Mouse (Mus musculus): ENCODE measurements around the gene Fam71b. TPM values are rescaled to one million over a fixed set of nuclear protein-coding genes. Genes with fewer than 3 reads are reported as not detected.

Fam71b gene
- not detected in 2 replicates for polyA plus RNA-seq (2015; fragmentation: Nextera tagmentation; extraction: Ambion mirVana)

DNA sequence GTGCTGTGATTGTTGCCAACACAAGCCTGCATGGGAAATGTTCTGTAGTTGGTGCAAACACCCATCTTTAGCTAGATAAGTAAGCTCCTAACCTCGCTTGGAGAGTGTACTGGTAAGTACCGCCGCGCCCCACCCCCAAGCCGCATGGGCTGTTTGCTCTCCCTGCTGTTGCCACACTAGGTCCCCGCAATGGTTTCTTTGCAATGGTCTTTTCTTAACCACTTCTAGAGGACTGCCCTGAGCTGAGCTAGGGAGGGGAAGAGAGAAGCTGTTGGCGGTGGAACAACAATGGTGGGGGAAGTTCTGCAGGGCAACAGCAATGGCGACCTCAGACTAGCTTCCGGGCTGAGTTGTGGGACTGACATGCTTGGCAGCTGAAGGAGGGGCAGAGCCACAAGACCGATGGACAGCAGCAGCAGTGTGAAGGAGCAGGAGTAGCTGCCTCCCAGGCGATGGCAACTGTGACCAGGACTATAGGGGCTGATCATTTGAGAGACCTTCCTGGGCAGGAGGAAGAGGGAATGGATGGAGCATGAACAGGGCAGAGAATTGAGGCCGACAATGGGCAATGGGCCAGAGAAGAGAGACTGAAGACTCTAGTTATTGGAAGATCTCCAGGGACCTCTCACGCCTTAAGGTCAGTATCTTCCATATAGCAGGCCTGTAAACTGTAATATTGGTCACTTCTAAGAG lies at the start of gene Fam71b:
Gene Fam71b, plus strand, starts transcription at position 393 of the 693 bp plus-strand sequence.
- Histone ChIP-seq H3K27ac (ENCODE audit: low read length) (no peak within 1 kb of the TSS), H3K9ac (ENCODE audit: low read length) (no peak within 1 kb of the TSS), H3K4me1 (ENCODE audit: control insufficient read depth, insufficient read depth, low read length) (no peaks in the 10 kb centered on the region), H3K9me3 (replicated peaks; ENCODE audit: control insufficient read depth, low read length) (no peaks in the 10 kb centered on the region), H3K4me3 (replicated peaks; ENCODE audit: low read length) (no peak within 1 kb of the TSS), H3K36me3 (ENCODE audit: control insufficient read depth, insufficient read depth, low read length) (no peaks in the 10 kb centered on the region), H3K27me3 (ENCODE audit: control insufficient read depth, insufficient read depth, low read length) (no peaks in the 10 kb centered on the region), H3K4me2 (ENCODE audit: low read depth, low read length) (no peak within 1 kb of the TSS)
- ATAC-seq (ENCODE audit: insufficient read depth, low FRiP score) = no peak
- WGBS = 67% methylated on average over 13 of the region's 13 CpGs

DNA sequence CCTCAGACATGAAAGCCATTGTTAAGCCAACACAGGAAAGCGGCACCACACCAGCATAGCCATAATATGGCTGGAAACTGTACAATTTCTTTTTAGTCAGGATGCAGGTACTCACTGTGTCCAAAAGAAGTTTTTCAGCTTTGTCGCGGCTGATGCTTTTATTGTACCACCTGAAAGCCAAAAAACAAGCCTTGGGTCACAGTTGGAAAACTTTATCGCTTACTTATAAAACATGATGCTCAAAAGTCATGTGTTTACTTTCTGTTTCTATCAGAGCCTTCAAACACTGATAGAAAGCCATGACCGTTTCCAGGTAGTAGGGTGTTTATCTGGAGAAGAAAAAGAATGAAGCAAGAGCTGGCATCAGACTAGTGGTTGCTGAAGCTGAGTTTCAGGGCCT lies 48.6 kb upstream of the Fam71b start:
- H3K9me3 ChIP-seq (replicated peaks; ENCODE audit: control insufficient read depth, low read length) = no peaks in the 10 kb centered on the region
- H3K4me2 ChIP-seq (ENCODE audit: low read depth, low read length) = no peak overlapping the region
- 75% methylated on average over 5 of the region's 5 CpGs for WGBS
- H3K27ac ChIP-seq (ENCODE audit: low read length) = no peak overlapping the region
- no peak overlapping the region for H3K4me3 ChIP-seq (replicated peaks; ENCODE audit: low read length)
- no peaks in the 10 kb centered on the region for H3K27me3 ChIP-seq (ENCODE audit: control insufficient read depth, insufficient read depth, low read length)
- H3K9ac ChIP-seq (ENCODE audit: low read length) = no peak overlapping the region
- 0 out of 2 replicates have a peak, but pooled peaks cover 3% of the 10 kb centered on the region for H3K4me1 ChIP-seq (ENCODE audit: control insufficient read depth, insufficient read depth, low read length)
- no peaks in the 10 kb centered on the region for H3K36me3 ChIP-seq (ENCODE audit: control insufficient read depth, insufficient read depth, low read length)
- ATAC-seq (ENCODE audit: insufficient read depth, low FRiP score) = no peak

DNA sequence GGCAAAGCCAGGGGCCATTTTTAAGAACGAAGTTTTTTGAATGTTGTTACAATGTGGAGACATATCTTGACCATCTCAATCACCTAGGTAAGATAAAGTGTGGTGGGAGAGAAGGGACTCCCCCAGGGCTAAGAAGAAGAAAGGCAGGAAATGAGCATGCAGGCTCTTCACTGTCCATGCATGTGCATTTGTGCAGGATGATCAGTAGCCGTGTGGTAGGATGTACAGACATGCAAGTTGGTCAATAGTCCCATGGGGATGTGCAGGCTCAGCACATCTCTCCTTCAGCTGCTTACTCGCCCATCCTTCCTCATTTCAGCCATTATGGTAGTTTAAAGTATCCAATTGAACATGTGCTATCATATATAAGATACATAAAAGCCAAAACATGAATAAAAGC lies 47.9 kb upstream of the Fam71b start:
- Histone ChIP-seq H3K4me3 (replicated peaks; ENCODE audit: low read length) (no peak overlapping the region), H3K4me1 (ENCODE audit: control insufficient read depth, insufficient read depth, low read length) (0 out of 2 replicates have a peak, but pooled peaks cover 3% of the 10 kb centered on the region), H3K27me3 (ENCODE audit: control insufficient read depth, insufficient read depth, low read length) (no peaks in the 10 kb centered on the region), H3K27ac (ENCODE audit: low read length) (no peak overlapping the region), H3K9me3 (replicated peaks; ENCODE audit: control insufficient read depth, low read length) (no peaks in the 10 kb centered on the region), H3K4me2 (ENCODE audit: low read depth, low read length) (no peak overlapping the region), H3K9ac (ENCODE audit: low read length) (no peak overlapping the region), H3K36me3 (ENCODE audit: control insufficient read depth, insufficient read depth, low read length) (no peaks in the 10 kb centered on the region)
- 80% methylated on average over 3 of the region's 3 CpGs for WGBS
- no peak for ATAC-seq (ENCODE audit: insufficient read depth, low FRiP score)

DNA sequence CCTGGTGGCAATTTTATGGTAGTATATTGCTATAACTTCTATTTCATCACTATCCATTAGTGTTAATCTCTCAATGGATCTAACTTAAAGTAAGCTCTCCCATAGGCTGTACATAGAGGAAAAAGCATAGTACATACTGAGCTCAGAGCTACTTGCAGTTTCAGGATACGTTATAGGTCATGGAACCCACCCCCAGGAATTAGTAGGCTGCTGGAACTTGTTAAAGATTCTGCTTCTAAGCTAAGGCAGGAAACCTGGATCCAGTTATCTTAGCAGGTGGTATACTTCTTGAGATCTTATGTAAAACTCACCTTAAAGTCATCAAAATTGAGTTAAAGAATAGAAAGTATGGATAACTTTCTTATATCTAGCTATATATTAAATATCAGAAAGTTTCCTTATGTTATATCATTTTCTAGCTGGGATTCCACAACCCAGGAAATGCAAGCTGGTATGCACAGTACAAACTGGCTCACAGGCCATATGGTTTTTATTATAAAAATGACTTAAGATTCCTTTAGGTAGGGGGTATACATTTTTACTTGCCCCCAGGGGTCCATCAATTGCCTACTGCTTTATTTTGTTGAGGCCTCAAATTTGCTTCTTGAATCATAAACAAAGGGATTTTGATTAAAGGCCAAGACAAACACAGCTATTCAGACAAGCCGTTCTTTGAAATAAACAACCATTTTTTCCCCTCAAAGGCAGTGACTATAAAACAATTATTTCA lies 46.5 kb upstream of the Fam71b start:
- Histone ChIP-seq H3K36me3 (ENCODE audit: control insufficient read depth, insufficient read depth, low read length) (no peaks in the 10 kb centered on the region), H3K4me2 (ENCODE audit: low read depth, low read length) (no peak overlapping the region), H3K27ac (ENCODE audit: low read length) (no peak overlapping the region), H3K4me1 (ENCODE audit: control insufficient read depth, insufficient read depth, low read length) (0 out of 2 replicates have a peak, but pooled peaks cover 3% of the 10 kb centered on the region), H3K9me3 (replicated peaks; ENCODE audit: control insufficient read depth, low read length) (no peaks in the 10 kb centered on the region), H3K9ac (ENCODE audit: low read length) (no peak overlapping the region), H3K27me3 (ENCODE audit: control insufficient read depth, insufficient read depth, low read length) (no peaks in the 10 kb centered on the region), H3K4me3 (replicated peaks; ENCODE audit: low read length) (no peak overlapping the region)
- WGBS = 42% methylated on average over 2 of the region's 2 CpGs
- no peak for ATAC-seq (ENCODE audit: insufficient read depth, low FRiP score)

DNA sequence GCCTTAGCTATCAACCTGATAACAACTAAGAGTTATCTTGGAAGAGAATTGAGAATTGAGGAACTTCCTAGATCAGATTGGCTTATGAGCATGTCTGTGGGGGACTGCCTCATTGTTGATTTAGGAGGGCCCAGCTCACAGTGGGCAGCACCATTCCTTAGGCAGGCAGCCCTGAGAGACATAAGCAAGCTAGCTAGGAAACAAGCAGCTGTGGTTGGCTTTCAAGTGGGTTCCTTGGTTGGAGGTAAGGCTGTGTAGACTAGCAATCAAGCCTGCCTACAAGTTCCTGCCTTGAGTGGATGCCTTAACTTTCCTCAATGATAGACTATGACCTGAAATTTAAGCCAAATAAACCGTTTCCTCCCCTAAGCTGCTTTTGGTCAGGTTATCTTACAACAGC lies 38.0 kb upstream of the Fam71b start:
- Histone ChIP-seq H3K4me3 (replicated peaks; ENCODE audit: low read length) (no peak overlapping the region), H3K9me3 (replicated peaks; ENCODE audit: control insufficient read depth, low read length) (no peaks in the 10 kb centered on the region), H3K4me2 (ENCODE audit: low read depth, low read length) (no peak overlapping the region), H3K27me3 (ENCODE audit: control insufficient read depth, insufficient read depth, low read length) (no peaks in the 10 kb centered on the region), H3K36me3 (ENCODE audit: control insufficient read depth, insufficient read depth, low read length) (no peaks in the 10 kb centered on the region), H3K4me1 (ENCODE audit: control insufficient read depth, insufficient read depth, low read length) (no peaks in the 10 kb centered on the region), H3K9ac (ENCODE audit: low read length) (no peak overlapping the region), H3K27ac (ENCODE audit: low read length) (no peak overlapping the region)
- WGBS = 47% methylated on average over 1 of the region's 1 CpGs
- no peak for ATAC-seq (ENCODE audit: insufficient read depth, low FRiP score)

DNA sequence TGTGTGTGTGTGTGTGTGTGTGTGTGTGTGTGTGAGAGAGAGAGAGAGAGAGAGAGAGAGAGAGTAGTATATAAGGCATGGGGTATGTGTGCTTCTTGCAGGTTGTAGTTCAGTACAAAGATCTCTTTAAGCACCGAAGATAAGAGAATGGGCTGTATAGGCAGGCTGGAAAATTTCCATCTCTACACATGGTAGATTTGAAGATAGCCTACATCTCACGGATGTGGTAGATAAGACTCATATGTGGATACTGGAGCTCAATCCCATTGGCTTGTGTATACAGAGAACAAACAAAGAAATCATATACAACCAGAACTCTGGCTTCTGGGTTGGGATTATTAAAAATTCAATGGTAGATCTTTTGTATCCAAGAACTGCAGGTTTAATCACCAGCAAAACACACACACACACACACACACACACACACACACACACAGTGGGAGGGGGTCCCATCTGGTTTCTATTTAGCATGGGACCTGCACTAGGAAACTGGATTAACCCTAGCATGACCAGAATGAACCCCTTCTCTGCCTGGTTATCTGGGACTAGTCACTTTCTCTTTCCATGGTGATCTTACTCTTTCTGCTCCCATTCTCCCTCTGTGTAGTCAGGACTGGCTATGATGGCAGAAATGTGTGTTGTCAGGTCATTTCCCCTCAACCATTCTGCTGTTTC lies 35.2 kb upstream of the Fam71b start:
- Histone ChIP-seq H3K36me3 (ENCODE audit: control insufficient read depth, insufficient read depth, low read length) (no peaks in the 10 kb centered on the region), H3K4me3 (replicated peaks; ENCODE audit: low read length) (no peak overlapping the region), H3K27ac (ENCODE audit: low read length) (no peak overlapping the region), H3K4me2 (ENCODE audit: low read depth, low read length) (no peak overlapping the region), H3K27me3 (ENCODE audit: control insufficient read depth, insufficient read depth, low read length) (no peaks in the 10 kb centered on the region), H3K4me1 (ENCODE audit: control insufficient read depth, insufficient read depth, low read length) (no peaks in the 10 kb centered on the region), H3K9ac (ENCODE audit: low read length) (no peak overlapping the region), H3K9me3 (replicated peaks; ENCODE audit: control insufficient read depth, low read length) (no peaks in the 10 kb centered on the region)
- ATAC-seq (ENCODE audit: insufficient read depth, low FRiP score) = no peak
- WGBS = 70% methylated on average over 2 of the region's 2 CpGs

DNA sequence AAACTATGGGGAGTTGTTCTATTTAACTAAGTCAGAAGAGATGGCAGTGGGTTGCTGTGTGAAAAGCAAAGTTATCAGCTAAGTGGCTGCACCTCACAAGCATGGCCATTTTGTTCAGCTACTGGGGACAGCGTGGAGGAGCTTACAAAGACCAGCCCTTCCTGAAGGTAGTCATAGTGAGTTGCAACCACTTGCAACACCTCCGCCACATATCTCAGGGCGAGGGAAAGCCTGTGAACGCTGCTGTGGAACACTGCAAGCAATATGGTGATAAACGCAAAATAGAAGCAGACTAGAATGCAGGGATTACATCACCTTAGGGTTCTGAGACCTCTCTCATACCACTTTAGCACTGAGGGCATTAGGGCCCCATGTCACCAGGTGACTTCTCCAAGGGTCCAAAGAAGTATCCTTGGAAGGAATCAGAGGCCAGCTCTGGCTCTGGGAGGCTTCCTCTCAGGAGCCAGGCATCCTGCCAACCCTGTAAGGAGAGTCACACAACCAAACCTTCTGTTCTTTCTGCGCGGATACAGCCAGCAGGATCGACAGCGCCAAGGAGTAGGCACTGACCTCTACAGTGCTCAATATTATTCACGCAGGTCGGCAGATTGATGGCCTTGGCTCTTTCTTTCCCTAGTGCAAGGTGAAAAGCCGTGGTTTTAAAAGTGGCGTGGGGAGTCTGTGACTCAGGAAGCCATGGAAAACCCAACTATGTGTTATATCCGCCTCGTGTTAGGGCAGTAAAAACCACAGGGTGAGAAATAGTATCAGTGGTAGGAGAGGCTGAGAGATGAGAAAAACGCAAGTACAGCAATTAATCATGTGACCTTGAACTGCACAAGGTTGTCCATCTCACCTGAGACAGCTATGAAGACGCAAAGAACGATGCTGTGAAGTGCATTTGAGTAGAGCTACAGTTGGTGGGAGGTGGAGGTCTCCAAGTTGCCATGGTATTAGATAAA lies 34.0 kb upstream of the Fam71b start:
- no peak for ATAC-seq (ENCODE audit: insufficient read depth, low FRiP score)
- H3K36me3 ChIP-seq (ENCODE audit: control insufficient read depth, insufficient read depth, low read length) = no peaks in the 10 kb centered on the region
- no peaks in the 10 kb centered on the region for H3K9me3 ChIP-seq (replicated peaks; ENCODE audit: control insufficient read depth, low read length)
- H3K9ac ChIP-seq (ENCODE audit: low read length) = no peak overlapping the region
- H3K4me1 ChIP-seq (ENCODE audit: control insufficient read depth, insufficient read depth, low read length) = no peaks in the 10 kb centered on the region
- no peak overlapping the region for H3K27ac ChIP-seq (ENCODE audit: low read length)
- H3K4me3 ChIP-seq (replicated peaks; ENCODE audit: low read length) = no peak overlapping the region
- 74% methylated on average over 18 of the region's 18 CpGs for WGBS
- H3K27me3 ChIP-seq (ENCODE audit: control insufficient read depth, insufficient read depth, low read length) = no peaks in the 10 kb centered on the region
- H3K4me2 ChIP-seq (ENCODE audit: low read depth, low read length) = no peak overlapping the region

DNA sequence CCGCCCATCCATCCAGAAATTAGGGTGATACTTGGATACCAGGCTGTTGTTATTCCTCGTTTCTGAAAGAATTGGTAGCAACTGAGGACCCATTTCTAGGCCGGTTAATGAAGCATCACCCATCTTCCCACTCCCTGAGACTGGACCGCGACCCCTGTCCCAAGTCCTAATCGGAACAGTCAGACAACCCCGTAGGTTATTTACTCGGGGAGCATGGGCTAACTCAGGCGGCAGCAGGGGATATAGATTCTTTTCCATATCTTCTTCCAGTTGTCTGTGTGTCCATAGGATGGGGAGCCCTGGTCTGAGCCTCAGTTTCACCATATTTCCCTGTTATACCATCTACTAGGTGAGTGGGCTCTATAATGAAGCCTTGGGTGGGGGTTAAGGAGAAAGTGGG lies 32.5 kb upstream of the Fam71b start:
- Histone ChIP-seq H3K9ac (ENCODE audit: low read length) (no peak overlapping the region), H3K4me1 (ENCODE audit: control insufficient read depth, insufficient read depth, low read length) (no peaks in the 10 kb centered on the region), H3K27ac (ENCODE audit: low read length) (no peak overlapping the region), H3K4me3 (replicated peaks; ENCODE audit: low read length) (no peak overlapping the region), H3K36me3 (ENCODE audit: control insufficient read depth, insufficient read depth, low read length) (no peaks in the 10 kb centered on the region), H3K4me2 (ENCODE audit: low read depth, low read length) (no peak overlapping the region), H3K9me3 (replicated peaks; ENCODE audit: control insufficient read depth, low read length) (no peaks in the 10 kb centered on the region), H3K27me3 (ENCODE audit: control insufficient read depth, insufficient read depth, low read length) (no peaks in the 10 kb centered on the region)
- ATAC-seq (ENCODE audit: insufficient read depth, low FRiP score) = no peak
- WGBS = 93% methylated on average over 9 of the region's 9 CpGs

Data from stomach, embryonic 16.5 days (tissue).